Mouse (Mus musculus) thymus, adult 18-20 months (tissue): ENCODE measurements around the gene Arfgef2.

Source experiments
- DNase-seq, 2 experiments: peaks; one replicate each; pipeline ENCODE4 v3.0.0; 2022; ENCODE audit warnings: mixed read lengths in 2 of 2

Arfgef2 gene

GRCm38 (mm10) chr2:166910536-166910935, 105.1 kb downstream of the Arfgef2 start:
- no peak for DNase-seq

- DNase-seq, result no peak
These were observed 118.6 kb downstream of the Arfgef2 start for GRCm38 (mm10) chr2:166923971-166924370.

GRCm38 (mm10) chr2:166933943-166934342, 128.6 kb downstream of the Arfgef2 start:
- DNase-seq, result no peak

GRCm38 (mm10) chr2:166934416-166934815, 129.0 kb downstream of the Arfgef2 start:
- no peak for DNase-seq

GRCm38 (mm10) chr2:166935582-166935981, 130.2 kb downstream of the Arfgef2 start:
- DNase-seq, result no peak

GRCm38 (mm10) chr2:166936166-166936565, 130.8 kb downstream of the Arfgef2 start:
- no peak for DNase-seq

GRCm38 (mm10) chr2:166943146-166943545, 137.8 kb downstream of the Arfgef2 start:
- DNase-seq, result no peak

- DNase-seq, result no peak
These were observed 139.0 kb downstream of the Arfgef2 start for GRCm38 (mm10) chr2:166944346-166944745.

GRCm38 (mm10) chr2:166945456-166945855, 140.1 kb downstream of the Arfgef2 start:
- DNase-seq, result no peak
